Mouse (Mus musculus): Measurements from ENCODE around the gene Slc38a4.

Slc38a4 gene

DNA sequence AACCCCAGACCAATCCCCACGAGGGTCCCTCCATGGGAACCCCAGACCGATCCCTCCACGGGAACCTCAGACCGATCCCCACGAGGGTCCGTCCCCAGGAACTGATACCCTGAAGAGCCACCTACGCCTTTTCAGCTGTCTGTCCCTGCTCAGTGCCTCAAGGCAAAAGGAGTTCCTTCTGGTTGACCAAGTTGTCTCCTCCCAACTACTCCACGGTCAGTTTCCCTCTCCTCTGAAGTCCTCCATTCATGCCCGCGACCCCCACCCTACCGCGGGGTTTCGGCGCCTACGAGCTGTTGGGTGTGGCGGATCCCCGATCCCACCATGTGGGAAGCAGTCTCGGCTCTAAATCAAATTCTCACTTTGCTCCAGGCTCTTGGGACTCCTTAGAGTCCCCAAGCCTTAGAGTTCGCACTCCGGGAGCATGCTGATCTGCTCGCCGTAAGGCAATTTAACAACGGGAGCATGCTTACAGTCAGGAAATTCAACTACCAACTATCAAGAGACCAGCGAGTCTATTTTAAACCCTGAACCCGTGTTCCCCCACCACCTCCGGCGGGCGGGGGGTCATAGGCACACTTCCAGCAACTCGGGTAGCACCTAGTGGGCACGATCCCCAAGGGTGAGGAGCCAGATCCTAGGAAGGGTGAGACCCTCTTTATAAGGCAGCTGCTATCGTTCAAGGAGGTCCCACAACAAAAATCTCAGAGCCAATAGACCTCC, 828 bp downstream of the Slc38a4 start:
- no peak for DNase-seq (ENCODE audit: low read depth, low spot score)

DNA sequence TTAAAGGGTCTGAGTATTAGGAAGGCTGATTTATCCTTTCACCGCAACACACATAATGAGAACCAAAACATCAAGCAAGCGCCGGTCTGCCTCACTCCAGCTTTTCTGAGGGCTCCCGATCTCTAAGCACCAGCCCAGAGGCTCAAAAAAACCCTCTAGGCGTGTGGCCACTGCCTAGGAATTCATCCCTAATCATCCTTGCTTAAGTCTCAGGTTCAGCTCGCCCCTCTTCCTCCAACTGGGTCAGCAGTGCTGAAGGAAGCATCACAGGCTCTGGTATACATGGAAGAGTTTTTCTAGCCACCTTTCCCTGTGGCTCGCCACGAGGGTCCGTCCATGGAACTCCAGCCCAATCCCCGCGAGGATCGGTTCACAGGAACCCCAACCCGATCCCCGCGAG, 1.6 kb downstream of the Slc38a4 start:
- DNase-seq (ENCODE audit: low read depth, low spot score) = no peak

DNA sequence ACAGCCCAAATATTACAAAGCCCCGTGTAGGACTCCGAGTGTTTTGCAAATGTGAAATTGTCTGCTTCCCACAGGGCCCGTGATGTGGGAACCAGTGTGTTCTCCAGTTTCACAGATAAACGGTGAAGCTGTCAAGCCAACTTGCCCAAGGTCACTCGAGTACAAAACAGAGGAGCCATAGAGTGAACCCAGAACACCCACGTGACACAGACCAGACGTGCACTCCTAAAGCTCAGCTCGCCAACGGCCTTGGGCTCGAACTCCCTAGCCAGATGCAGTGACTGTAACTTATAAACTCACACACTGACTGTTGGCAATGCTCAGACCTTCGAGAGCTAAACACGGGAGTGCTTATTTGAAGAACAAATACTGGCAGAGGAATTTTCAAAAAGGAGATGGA, 5.3 kb downstream of the Slc38a4 start:
- DNase-seq (ENCODE audit: low read depth, low spot score) = no peak

DNA sequence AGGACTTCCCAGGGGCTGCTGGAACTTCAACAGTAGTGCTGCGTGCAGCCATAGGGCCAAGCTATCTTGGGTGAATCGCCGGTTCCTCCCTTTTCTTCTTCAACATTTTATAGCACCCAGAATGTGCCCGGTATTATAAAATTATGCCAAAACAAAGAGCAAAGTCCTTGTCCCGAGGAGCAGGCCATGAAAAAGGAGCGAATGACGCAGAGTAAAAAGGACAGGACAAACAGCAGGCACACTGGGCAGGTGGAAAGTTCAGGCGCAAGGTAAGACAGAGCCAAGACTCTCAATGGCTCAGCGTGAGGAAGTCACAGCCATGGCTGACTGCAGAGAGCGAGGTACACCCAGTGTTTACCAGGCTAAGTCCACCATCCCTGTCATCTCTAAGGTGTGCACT, 5.7 kb downstream of the Slc38a4 start:
- no peak for DNase-seq (ENCODE audit: low read depth, low spot score)

DNA sequence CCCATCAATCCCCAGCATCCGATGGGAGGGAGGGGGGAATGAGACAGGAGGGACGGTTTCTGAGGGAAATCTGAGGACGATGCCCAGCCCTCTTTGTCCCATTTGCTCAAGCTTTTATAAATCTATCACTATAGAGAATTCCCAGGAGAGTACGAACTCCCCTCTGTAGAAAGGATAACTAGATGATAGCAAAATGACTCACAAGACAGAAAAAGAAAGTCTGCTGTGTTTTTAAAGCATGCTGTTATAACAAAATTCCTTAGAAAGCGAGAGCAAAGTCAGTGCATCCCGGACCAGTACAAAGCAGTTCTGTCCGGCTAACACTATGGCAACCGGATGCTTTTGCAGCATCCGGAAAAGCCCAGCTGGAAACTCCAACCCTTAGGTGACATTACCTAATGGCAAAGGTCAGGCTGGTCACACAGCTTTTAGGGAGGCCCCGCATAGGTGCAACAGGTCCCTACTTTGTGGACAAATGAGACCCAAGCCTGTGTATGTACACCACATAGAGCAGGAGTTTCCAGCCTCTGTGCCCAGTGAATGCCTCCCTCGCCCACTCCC, 6.4 kb downstream of the Slc38a4 start:
- DNase-seq (ENCODE audit: low read depth, low spot score) = no peak

DNA sequence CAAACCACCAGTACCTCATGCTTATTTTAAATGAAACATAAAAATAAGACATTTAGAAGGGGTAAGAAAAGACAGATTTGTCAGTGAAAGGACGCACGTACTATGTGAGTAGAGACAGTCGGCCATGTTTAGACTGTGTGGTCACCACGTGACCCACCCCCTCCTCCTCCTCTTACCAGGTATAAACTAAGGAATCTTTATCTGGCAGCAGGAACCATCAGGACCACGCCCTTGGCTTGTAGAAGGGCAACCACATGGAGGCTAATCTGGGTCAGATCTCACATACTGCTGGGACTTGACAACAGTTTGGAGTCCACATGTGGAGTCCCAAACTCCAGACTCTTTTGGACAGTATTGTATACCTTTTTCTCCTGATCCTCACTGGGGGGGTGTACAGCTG, 7.5 kb downstream of the Slc38a4 start:
- DNase-seq (ENCODE audit: low read depth, low spot score) = no peak

DNA sequence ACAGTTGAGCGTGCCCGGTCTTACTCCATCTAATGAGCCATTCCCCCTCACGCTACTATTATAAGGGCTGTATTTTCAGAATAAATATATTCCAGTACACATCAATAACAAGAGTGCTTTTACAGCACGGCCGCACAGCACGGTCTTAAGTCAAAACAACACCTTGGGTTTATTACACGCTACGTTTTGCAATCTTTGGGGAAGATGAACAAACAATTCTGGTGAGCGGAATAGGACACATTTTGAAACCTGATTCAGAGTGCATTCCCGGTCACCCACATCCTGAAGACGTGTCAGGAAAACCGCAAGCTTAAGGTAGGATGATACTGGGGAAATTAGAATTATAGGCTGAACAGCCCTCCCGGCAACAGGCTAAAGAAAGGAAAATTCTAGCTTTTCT, 11.8 kb downstream of the Slc38a4 start:
- no peak for DNase-seq (ENCODE audit: low read depth, low spot score)

DNA sequence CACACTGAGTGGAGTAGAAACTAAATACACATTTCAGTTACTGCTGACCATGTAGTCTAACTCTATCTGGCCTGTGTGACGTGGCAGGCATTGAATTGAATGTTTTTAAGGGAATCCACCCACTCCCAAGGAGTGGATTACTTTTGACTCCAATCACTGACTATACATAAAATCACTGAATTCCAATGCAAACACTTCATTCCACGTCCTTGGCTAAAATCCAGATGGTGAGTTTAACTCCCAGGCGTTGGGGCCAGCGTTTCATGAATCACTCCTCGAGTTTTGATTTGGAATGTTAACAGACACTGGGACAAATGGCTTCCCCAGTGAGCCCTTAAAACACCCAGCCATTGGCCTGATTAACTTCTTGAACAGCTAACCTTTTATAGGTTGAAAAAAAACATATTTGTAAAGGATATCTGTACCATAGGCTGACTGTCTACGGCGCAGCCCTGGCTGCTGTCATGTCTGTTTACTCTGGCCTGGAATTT, 13.7 kb downstream of the Slc38a4 start:
- DNase-seq (ENCODE audit: low read depth, low spot score) = no peak

DNA sequence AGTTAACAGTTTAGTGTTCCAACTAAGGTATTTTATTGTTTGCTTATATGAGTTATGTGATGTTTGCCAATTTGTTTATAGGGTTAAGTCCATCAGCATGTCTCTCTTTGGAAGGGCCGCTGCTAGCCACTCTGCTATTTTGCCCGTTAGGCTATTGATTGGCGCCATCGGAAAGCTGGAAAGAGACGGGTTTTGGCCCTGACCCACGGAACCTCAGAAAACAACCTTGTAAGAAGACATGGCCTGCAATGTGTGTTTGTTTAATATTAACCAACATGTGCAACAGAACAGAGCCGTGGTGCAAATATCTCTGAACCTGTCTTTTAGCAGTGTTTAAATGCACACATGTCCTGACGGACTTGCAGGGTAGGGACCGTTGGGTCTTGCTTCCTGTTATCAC, 14.6 kb downstream of the Slc38a4 start:
- no peak for DNase-seq (ENCODE audit: low read depth, low spot score)

DNA sequence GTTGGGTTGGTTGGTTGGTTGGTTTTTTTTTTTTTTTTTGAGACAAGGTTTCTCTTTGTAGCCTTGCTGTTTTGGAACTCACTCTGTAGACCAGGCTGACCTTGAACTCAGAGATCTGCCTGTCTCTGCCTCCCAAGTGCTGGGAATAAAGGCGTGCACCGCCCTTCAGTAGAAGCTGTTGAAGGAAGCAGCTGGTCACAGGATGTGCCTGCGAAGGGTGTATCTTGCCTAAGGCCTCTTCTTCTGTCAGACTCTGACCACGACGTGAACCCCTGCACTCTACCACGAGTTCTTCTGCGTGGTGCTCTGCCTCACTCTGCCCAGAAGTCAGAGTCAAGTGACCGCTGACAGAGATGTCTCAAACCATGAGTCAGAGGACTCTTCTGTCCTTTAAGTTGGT, 18.0 kb downstream of the Slc38a4 start:
- no peak for DNase-seq (ENCODE audit: low read depth, low spot score)

DNA sequence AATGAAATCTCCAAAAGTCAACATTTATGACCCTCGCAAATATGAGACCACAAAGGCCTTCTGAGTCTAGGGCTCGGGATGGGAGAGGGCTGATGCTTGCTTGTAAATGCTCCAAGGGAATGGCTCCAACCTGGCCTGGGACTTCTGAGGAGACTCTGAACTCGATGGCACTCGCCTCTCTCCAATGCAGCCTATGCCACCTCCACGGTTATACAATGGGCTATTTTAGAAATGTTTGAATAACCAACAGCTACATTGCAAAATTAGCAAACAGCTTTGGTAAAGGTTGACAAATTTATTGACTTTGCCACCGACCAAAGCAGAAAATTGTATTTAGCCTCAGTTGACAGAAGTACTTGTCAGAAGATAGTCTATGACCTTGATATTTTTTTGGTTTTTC, 19.9 kb downstream of the Slc38a4 start:
- DNase-seq (ENCODE audit: low read depth, low spot score) = no peak

DNA sequence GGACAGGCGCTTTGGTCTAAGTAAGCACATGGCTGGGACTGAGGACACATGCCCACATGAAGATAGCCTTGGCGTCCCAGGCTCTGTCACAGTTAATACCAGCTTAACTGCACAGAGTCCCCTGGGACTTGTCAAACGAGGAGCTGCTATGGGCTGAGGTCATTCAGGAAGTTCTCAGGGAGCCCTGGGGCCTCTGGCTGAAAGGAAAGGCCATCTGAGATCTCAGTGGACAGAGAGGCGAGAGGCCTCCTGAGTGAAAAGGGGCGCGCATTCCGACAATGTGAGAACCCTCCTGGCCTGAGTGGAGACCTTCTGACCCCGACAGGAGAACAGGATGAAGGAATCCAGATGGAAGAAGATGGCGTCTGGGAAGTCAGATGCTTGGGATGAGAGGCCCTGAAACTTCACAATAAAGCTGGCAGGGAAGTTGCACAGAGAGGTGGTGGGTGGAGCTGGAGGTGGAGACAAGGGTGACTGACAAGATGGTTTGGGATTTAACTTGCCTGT, 22.2 kb downstream of the Slc38a4 start:
- no peak for DNase-seq (ENCODE audit: low read depth, low spot score)

DNA sequence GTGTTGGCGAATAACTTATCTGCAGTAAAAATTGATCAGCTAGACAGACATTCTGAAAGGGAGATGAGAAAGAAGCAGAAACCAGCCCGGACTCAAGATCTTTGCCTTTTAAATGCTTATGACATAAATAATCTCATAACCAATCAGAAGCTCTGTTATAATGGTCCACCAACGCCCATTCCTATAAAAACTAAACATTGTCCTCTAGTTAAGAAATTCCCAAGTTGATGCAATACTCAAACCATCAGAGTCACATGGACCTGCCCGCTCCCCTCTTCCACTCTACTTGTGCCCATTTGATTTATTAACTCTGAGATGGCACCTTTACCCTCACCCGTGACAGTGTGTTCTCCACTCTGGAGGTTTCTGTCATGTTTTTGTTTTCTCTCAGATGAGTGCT, 23.9 kb downstream of the Slc38a4 start:
- no peak for DNase-seq (ENCODE audit: low read depth, low spot score)

DNA sequence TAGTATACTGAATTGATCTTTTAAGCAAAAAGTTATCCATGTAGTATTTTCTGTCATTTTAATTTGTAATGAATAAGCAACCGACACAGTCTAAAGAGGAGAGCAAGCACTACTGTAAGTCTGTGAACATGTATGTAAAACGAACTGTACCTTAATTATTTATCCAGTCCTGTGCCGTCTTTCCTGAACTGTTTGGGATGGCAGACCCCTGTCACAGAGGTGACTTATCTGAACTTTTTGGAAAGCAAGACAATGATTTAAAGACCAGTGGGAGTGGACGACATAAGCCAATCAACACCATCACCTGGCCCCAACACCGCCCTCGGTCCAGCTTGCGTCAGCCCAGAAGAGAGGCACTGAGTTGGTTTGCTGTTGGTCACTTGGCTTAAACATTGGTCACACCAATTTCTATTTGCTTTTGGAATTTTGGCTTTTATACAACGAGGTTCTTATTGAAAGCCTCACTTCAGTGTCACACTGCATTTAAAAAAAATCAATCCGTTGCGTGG, 24.7 kb downstream of the Slc38a4 start:
- no peak for DNase-seq (ENCODE audit: low read depth, low spot score)

DNA sequence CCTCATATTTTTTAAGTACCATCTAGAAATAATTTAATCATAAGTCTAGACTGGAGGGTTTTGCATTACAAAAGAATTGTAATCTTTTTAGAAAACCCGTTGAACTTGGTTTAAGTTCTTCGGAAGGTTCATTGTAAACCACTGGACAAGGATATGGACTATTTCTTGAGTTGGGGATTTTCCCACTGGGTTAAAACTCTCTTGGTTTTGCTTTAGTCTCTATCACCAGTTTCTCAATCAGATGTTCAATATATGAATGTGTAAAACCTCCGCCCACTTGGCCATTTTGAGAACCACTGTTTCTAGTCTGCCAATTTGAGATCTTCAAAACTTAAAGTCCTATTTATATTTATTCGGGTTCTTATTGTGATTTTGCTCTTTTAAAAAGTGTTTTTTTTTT, 25.6 kb downstream of the Slc38a4 start:
- no peak for DNase-seq (ENCODE audit: low read depth, low spot score)

DNA sequence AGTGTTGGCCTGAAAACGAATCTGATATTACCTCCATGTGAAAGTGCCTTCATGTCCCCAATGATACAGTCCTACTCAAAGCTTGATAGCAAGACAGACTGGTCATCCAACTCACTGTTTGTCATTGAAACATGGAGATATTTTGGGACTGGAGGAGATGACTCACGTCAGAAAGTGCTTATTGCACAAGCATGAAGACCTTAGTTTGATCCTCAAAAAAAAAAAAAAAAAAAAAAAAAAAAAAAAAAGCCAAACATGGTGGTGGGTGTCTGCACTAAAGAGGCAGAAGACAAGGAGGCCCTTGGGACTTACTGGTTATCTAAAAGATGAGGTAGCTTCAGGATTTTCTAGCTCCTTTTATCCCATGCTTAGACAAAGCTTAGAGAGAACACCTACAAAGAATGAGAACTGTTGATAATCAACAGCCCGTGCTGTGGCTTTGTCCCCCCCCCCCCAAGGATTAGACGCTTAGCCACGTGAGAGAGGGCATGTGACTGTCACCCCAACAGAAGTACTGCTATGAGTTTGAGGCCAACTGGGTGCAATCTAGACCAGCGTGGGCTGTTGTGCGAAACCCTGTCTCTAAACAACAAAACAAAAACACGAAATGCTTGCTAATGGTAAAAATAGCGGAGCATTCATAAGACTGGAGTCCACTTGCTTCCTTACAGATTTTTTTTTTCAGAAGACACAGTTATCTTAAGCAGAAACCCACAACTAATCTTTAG, 26.5 kb downstream of the Slc38a4 start:
- no peak for DNase-seq (ENCODE audit: low read depth, low spot score)

DNA sequence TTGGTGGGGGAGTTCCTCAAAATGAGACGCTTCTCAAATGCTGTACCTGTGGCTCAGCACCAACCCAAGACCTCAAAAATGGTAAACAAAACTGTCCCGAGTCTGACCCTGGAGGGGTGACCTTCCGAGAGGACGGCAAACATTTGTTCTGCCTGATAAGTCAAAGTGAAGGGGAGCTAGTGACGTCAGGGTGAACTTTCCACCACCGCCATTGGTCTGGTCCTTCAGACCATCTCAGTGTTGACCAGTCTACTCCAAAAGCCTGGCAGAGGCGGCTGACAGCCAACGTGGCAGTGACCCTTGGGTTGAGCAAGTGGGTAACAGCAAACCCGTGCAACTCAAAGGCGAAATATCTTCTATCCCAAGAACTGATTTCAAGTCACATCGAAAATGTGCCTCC, 27.1 kb downstream of the Slc38a4 start:
- DNase-seq (ENCODE audit: low read depth, low spot score) = no peak

DNA sequence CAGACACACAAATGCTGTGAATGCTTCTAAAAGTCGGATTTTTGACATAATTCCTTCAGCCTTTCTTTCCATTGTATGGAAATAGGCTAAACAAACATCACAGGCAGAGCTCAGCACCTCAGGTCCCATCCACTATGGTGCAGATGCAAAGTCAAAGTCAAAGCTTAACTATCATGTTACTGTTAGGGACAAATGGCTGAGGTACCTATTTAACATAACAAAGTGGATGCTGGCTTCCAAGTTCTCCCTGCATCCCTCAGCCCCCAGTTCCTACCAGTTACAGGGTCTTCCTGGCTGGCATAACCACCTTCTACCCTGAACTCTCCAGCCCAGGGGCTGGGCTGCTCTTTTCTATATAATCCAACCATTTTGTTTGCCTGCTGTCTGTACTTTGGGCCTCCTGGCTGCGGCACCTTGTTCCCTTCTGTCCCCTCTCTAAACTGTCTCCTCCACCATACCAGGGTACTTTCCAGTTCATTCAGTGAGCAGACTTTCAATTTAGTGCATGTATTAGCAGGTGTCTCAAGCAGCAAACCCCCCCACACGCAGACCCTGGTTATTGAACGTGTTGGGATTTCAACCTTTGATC, 27.6 kb downstream of the Slc38a4 start:
- no peak for DNase-seq (ENCODE audit: low read depth, low spot score)

DNA sequence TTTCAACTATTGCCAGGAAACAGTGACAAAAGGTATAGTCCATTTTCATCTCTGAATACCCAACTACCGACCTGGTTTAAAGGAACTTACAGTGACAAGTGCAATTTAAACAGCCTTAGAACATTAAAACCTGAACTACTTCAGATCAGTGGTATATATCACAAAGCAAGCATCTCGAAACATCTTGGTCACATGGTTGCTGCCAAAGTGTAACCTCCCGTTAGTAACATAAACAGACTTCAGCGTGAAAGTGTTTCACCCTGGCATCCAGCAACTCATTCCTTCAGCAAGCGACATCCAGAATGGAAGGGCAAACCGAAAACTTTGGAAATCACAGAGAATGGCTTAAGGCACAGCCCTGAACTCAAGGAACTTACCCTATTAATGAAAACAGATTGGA, 29.1 kb downstream of the Slc38a4 start:
- DNase-seq (ENCODE audit: low read depth, low spot score) = no peak

DNA sequence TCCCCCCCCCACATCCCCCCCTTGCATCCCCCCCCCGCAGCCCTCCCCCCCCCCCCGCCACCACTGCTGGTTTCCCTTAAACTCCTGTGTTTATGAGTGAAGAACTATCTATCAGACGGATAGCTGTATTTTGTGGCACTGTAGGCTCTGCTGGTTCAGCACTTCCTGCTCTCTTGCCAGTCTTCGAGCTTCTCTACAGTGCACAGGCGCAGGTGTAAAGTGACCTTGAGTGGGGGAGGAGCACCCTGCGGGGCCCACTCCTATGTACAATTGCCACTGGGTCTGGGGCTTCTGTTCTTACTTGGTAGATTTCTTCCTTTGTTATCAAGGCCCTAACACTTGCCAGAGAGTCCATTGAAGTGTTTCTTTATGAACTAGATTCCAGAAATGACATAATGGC, 33.0 kb downstream of the Slc38a4 start:
- no peak for DNase-seq (ENCODE audit: low read depth, low spot score)

DNA sequence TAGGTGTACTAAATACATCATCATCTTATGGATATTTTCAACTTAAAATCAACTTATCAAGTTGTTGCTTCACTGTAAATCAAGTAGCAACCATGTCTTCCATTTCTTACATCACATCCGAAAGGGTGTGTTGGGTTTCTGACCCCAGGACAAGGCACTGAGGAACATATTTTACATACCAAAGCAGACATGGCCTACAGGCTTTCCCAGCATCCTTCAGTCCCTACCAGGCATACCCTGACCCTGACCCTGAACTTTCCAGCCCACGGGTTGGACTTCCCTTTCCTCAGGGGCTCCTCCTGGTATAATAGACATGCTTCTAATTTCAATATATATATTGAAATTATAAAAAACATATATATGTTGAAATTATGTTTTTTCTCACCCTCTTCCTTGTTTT, 33.5 kb downstream of the Slc38a4 start:
- no peak for DNase-seq (ENCODE audit: low read depth, low spot score)

DNA sequence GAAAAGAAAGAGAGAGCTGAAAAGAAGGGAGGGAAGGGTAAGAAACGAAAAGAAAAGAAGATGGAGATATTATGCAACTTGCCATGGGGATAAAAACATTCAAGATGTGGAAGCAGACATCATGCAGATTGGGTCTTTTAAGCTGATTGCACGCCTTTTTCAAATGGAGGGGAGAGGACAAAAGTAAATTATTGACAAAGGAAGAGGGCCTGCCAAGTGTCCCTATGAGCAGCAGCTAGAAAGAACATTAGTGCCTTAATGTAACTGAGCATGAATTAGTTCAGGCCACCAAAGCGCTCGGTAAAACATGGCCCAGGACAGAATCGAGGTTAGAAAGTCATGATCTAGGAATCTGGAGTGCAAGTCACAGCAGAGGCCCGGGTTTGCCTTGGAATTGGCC, 35.5 kb downstream of the Slc38a4 start:
- no peak for DNase-seq (ENCODE audit: low read depth, low spot score)

Measured in CD4-positive helper T cell, adult 2 months (primary cell).